Mouse (Mus musculus): ENCODE results near the gene Zfp820. TPM values are rescaled to one million over a fixed set of nuclear protein-coding genes. Genes with fewer than 3 reads are reported as not detected.
"Not testable (repeated sequence)": the region's sequence is repeated elsewhere in the genome, so short reads cannot be mapped to it uniquely, and the experiment has no call there.

Gene Zfp820
- under 1 TPM; 0.65 to 0.86 TPM for total RNA-seq (2021)
- polyA plus RNA-seq (2012; rRNA removed), result 0.08 and 0.35 TPM in 2 replicates
- long read RNA-seq, result 0 reads

- Histone ChIP-seq H3K27me3 (ENCODE audit: control insufficient read depth, insufficient read depth, low read length) (no peaks in the 10 kb centered on the region), H3K4me1 (ENCODE audit: control insufficient read depth, insufficient read depth, low read length) (no peaks in the 10 kb centered on the region), H3K4me3 (peak within 1 kb of the TSS; percentile 67), H3K79me2 (replicated peaks; ENCODE audit: control insufficient read depth, insufficient read depth, low read length) (no peaks in the 10 kb centered on the region), H3K27ac (peak within 1 kb of the TSS; percentile 64), H3K36me3 (ENCODE audit: control insufficient read depth, insufficient read depth, low read length) (no peaks in the 10 kb centered on the region; the same call in 1 of the 2 replicates), H3K9ac (ENCODE audit: low read depth, low read length) (peak within 1 kb of the TSS; percentile 82)
- intact Hi-C loops (cut with DNase I), result loop anchor here (10.0 kb wide), 1 partner anchor 579 kb away; the partner anchor contains the start of gene Zfp946
- 2% methylated on average over 22 of the region's 22 CpGs for WGBS
- no peak for TF ChIP-seq CTCF (IDR thresholded peaks at IDR 0.05)
- peak; percentile 36; the same call in 1 of the 2 replicates for TF ChIP-seq POLR2A (IDR thresholded peaks at IDR 0.05; ENCODE audit: insufficient read depth, low read depth, low read length)
- DNase-seq, result peak; percentile 63 to 73
Measured at GRCm38 (mm10) chr17:21845545-21846321, at the start of gene Zfp820. TSS of gene Zfp820 (minus strand) at chr17:21845772.

GRCm38 (mm10) chr17:21871256-21871655 is 25.7 kb upstream of the Zfp820 start:
- WGBS, result 34% methylated on average over 1 of the region's 1 CpGs
- Histone ChIP-seq H3K27me3 (ENCODE audit: control insufficient read depth, insufficient read depth, low read length) (no peaks in the 10 kb centered on the region), H3K79me2 (replicated peaks; ENCODE audit: control insufficient read depth, insufficient read depth, low read length) (no peaks in the 10 kb centered on the region), H3K4me3 (no peak overlapping the region), H3K4me1 (ENCODE audit: control insufficient read depth, insufficient read depth, low read length) (no peaks in the 10 kb centered on the region), H3K9ac (ENCODE audit: low read depth, low read length) (no peak overlapping the region), H3K27ac (no peak overlapping the region), H3K36me3 (ENCODE audit: control insufficient read depth, insufficient read depth, low read length) (no peaks in the 10 kb centered on the region)
- TF ChIP-seq CTCF (IDR thresholded peaks at IDR 0.05), result no peak
- TF ChIP-seq POLR2A (IDR thresholded peaks at IDR 0.05; ENCODE audit: insufficient read depth, low read depth, low read length), result no peak
- TF ChIP-seq EP300 (IDR thresholded peaks at IDR 0.05; ENCODE audit: insufficient read depth, low read depth, low read length), result no peak
- intact Hi-C loops (cut with DNase I), result no loop called here
- no peak for DNase-seq

- not testable (repeated sequence) for H3K27ac ChIP-seq; H3K9ac ChIP-seq (ENCODE audit: low read depth, low read length); H3K27me3 ChIP-seq (ENCODE audit: control insufficient read depth, insufficient read depth, low read length); DNase-seq; H3K79me2 ChIP-seq (replicated peaks; ENCODE audit: control insufficient read depth, insufficient read depth, low read length); H3K4me1 ChIP-seq (ENCODE audit: control insufficient read depth, insufficient read depth, low read length); H3K4me3 ChIP-seq; H3K36me3 ChIP-seq (ENCODE audit: control insufficient read depth, insufficient read depth, low read length)
- 68% methylated on average over 8 of the region's 8 CpGs for WGBS
- intact Hi-C loops (cut with DNase I), result loop anchor here (10.0 kb wide), 1 partner anchor 579 kb away; the partner anchor contains the start of gene Zfp946
Measured at GRCm38 (mm10) chr17:21846322-21846582, 680 bp upstream of the Zfp820 start.

GRCm38 (mm10) chr17:21838510-21838909 is 7.1 kb downstream of the Zfp820 start:
- H3K27me3 ChIP-seq (ENCODE audit: control insufficient read depth, insufficient read depth, low read length), result no peaks in the 10 kb centered on the region

GRCm38 (mm10) chr17:21801373-21801772 is 44.2 kb downstream of the Zfp820 start:
- H3K9ac ChIP-seq (ENCODE audit: low read depth, low read length); H3K27ac ChIP-seq; intact Hi-C loops (cut with DNase I); H3K4me3 ChIP-seq; H3K4me1 ChIP-seq (ENCODE audit: control insufficient read depth, insufficient read depth, low read length); DNase-seq; H3K27me3 ChIP-seq (ENCODE audit: control insufficient read depth, insufficient read depth, low read length); H3K79me2 ChIP-seq (replicated peaks; ENCODE audit: control insufficient read depth, insufficient read depth, low read length); H3K36me3 ChIP-seq (ENCODE audit: control insufficient read depth, insufficient read depth, low read length): not testable (repeated sequence)
- WGBS, result 38% methylated on average over 19 of the region's 19 CpGs

More at GRCm38 (mm10) chr17:21838510-21838909, 7.1 kb downstream of the Zfp820 start:
- no peak overlapping the region for H3K9ac ChIP-seq (ENCODE audit: low read depth, low read length)
- no peaks in the 10 kb centered on the region for H3K79me2 ChIP-seq (replicated peaks; ENCODE audit: control insufficient read depth, insufficient read depth, low read length)
- TF ChIP-seq EP300 (IDR thresholded peaks at IDR 0.05; ENCODE audit: insufficient read depth, low read depth, low read length) (no peak), POLR2A (IDR thresholded peaks at IDR 0.05; ENCODE audit: insufficient read depth, low read depth, low read length) (no peak), CTCF (IDR thresholded peaks at IDR 0.05) (0 out of 2 replicates have a peak, but pooled peaks have one; percentile 9)
- DNase-seq, result no peak
- H3K27ac ChIP-seq, result no peak overlapping the region
- no peak overlapping the region for H3K4me3 ChIP-seq
- no peaks in the 10 kb centered on the region for H3K36me3 ChIP-seq (ENCODE audit: control insufficient read depth, insufficient read depth, low read length)
- 68% methylated on average over 2 of the region's 2 CpGs for WGBS
- H3K4me1 ChIP-seq (ENCODE audit: control insufficient read depth, insufficient read depth, low read length), result no peaks in the 10 kb centered on the region
- intact Hi-C loops (cut with DNase I), result no loop called here

GRCm38 (mm10) chr17:21792256-21792655 is 53.3 kb downstream of the Zfp820 start:
- no peaks in the 10 kb centered on the region for H3K4me1 ChIP-seq (ENCODE audit: control insufficient read depth, insufficient read depth, low read length)
- WGBS, result 67% methylated on average over 4 of the region's 4 CpGs
- H3K4me3 ChIP-seq, result no peak overlapping the region
- no peaks in the 10 kb centered on the region for H3K27me3 ChIP-seq (ENCODE audit: control insufficient read depth, insufficient read depth, low read length)
- H3K27ac ChIP-seq, result no peak overlapping the region
- no peaks in the 10 kb centered on the region for H3K79me2 ChIP-seq (replicated peaks; ENCODE audit: control insufficient read depth, insufficient read depth, low read length)
- DNase-seq, result no peak
- no peaks in the 10 kb centered on the region for H3K36me3 ChIP-seq (ENCODE audit: control insufficient read depth, insufficient read depth, low read length)
- H3K9ac ChIP-seq (ENCODE audit: low read depth, low read length), result no peak overlapping the region
- TF ChIP-seq CTCF (IDR thresholded peaks at IDR 0.05), result no peak
- no peak for TF ChIP-seq POLR2A (IDR thresholded peaks at IDR 0.05; ENCODE audit: insufficient read depth, low read depth, low read length)
- TF ChIP-seq EP300 (IDR thresholded peaks at IDR 0.05; ENCODE audit: insufficient read depth, low read depth, low read length), result no peak
- intact Hi-C loops (cut with DNase I), result no loop called here
